Mouse (Mus musculus) lung, embryonic 15.5 days (tissue): ENCODE measurements around the gene Camk2g. TPM values are rescaled to one million over a fixed set of nuclear protein-coding genes. Genes with fewer than 3 reads are reported as not detected.
A peak's percentile ranks its signal among the peaks of the same experiment; 100 is the strongest.
"Not testable (repeated sequence)": the region's sequence is repeated elsewhere in the genome, so short reads cannot be mapped to it uniquely, and the experiment has no call there.

ENCODE experiments used
- ATAC-seq: fragments of 200-750 bp; cut with Nextera tagmentation; 2 replicates; pipeline ENCODE4 v1.8.0; 2017; ENCODE audit warnings: moderate number of reproducible peaks, borderline replicate concordance; ENCODE audit not compliant: low FRiP score, low TSS enrichment; ENCODE audit errors: extremely low read depth
- H3K27ac ChIP-seq: fragments of 300-500 bp; sonication (generic); 2 replicates; pipeline ENCODE4 v1.5.1; 2015; ENCODE audit warnings: moderate library complexity, mild to moderate bottlenecking, inconsistent platforms
- H3K27me3 ChIP-seq: fragments of 300-500 bp; sonication (generic); 2 replicates; pipeline ENCODE4 v1.6.1; 2015; ENCODE audit warnings: inconsistent platforms
- H3K36me3 ChIP-seq: fragments of 300-500 bp; sonication (generic); 2 replicates; pipeline ENCODE4 v1.6.1; 2015; ENCODE audit warnings: inconsistent platforms
- H3K4me1 ChIP-seq: fragments of 300-500 bp; sonication (generic); 2 replicates; pipeline ENCODE4 v1.6.1; 2015; ENCODE audit warnings: inconsistent platforms
- H3K4me2 ChIP-seq: fragments of 300-500 bp; sonication (generic); 2 replicates; pipeline ENCODE4 v1.6.1; 2015; ENCODE audit warnings: inconsistent platforms, mild to moderate bottlenecking, moderate library complexity
- H3K4me3 ChIP-seq: fragments of 300-500 bp; sonication (generic); 2 replicates; pipeline ENCODE4 v1.5.1; 2015; ENCODE audit warnings: mild to moderate bottlenecking, inconsistent platforms
- H3K9ac ChIP-seq: fragments of 300-500 bp; sonication (generic); 2 replicates; pipeline ENCODE4 v1.6.1; 2015; ENCODE audit warnings: inconsistent platforms
- H3K9me3 ChIP-seq: fragments of 300-500 bp; sonication (generic); 2 replicates; pipeline ENCODE4 v1.6.1; 2016; ENCODE audit warnings: inconsistent platforms
- WGBS: fragments of 180-500 bp; shearing (Covaris S2); methylation state at CpG from one replicate; pipeline ENCODE4 v1.1.7; 2015; 5-methylcytosine and 5-hydroxymethylcytosine counted together
- polyA plus RNA-seq: library from polyadenylated mRNA; unstranded; fragments of >200 nt; fragmentation: Nextera tagmentation; extraction: Ambion mirVana; gene quantifications from 2 replicates; pipeline ENCODE4 v1.2.1, GENCODE M21; 2015

Gene Camk2g
- polyA plus RNA-seq, 1 experiment from 2014 or later, result 41.2 TPM

GRCm38 (mm10) chr14:20707201-20708190 is 86.4 kb downstream of the Camk2g start, which contains the start of gene Zswim8:
Gene Zswim8 (plus strand): TSS chr14:20707552.
- H3K36me3 ChIP-seq, result peaks cover 35% of the 10 kb centered on the region
- peak within 1 kb of the TSS; percentile 93 for H3K4me3 ChIP-seq
- peaks cover 30% of the 10 kb centered on the region for H3K4me1 ChIP-seq
- H3K9ac ChIP-seq, result peak within 1 kb of the TSS; percentile 96
- no peaks in the 10 kb centered on the region for H3K9me3 ChIP-seq
- no peaks in the 10 kb centered on the region for H3K27me3 ChIP-seq
- peak; percentile 95 for ATAC-seq
- WGBS, result under 1% methylated on average over 80 of the region's 80 CpGs
- peak within 1 kb of the TSS; percentile 83 for H3K4me2 ChIP-seq
- peak within 1 kb of the TSS; percentile 85 for H3K27ac ChIP-seq

DNA sequence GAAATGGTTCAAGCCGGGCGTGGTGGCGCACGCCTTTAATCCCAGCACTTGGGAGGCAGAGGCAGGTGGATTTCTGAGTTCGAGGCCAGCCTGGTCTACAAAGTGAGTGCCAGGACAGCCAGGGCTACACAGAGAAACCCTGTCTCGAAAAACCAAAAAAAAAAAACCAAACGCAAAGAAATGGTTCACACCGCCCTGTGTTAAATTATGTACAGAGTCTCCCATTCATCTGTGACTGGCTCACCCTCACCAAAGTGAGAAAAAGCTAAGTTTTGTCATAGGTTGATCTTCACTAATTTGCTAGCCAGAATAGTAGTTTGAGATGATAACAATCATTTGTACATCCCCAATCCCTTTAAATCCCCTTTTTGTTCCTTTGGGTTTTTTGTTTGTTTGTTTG is 90.4 kb downstream of the Camk2g start:
- H3K4me3 ChIP-seq, result peak overlapping the region; percentile 77
- 8% methylated on average over 8 of the region's 8 CpGs for WGBS
- peaks cover 15% of the 10 kb centered on the region for H3K36me3 ChIP-seq
- H3K27me3 ChIP-seq, ATAC-seq, H3K9me3 ChIP-seq: not testable (repeated sequence)
- peak overlapping the region; percentile 89 for H3K27ac ChIP-seq
- peak overlapping the region; percentile 80 for H3K9ac ChIP-seq
- H3K4me1 ChIP-seq, result peaks cover 47% of the 10 kb centered on the region
- H3K4me2 ChIP-seq, result peak overlapping the region; percentile 64

DNA sequence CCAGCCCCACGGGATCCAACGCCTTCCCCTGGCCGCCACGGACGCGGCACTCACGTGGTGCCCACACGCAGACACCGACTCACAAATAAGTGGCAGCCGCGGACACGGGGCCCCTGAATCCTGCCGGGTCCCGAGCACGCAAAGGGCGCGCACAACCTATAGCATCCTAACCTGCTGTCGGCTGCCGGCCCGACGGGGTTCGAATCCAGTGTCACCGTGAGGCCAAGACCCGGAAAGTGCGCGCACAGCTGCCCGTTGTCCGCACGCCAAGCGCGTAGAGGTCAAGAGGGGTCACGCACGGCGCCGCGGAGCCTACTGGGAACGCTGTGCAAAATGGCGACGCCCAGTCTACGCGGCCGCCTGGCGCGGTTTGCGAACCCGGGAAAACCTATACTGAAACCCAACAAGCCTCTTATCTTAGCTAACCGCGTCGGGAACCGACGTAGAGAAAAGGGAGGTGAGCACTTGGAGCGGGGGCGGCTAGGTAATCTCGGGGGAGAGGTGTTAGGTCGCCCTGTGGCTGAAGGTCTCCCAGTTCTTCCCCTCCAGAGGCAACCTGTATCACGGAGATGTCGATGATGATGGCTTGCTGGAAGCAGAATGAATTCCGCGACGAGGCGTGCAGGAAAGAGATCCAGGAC is 91.0 kb downstream of the Camk2g start, which contains the start of gene Chchd1:
Gene Chchd1 (plus strand): TSS at position 266 of the 641 bp plus-strand sequence.
- Histone ChIP-seq H3K4me2 (peak within 1 kb of the TSS; percentile 64), H3K9me3 (no peaks in the 10 kb centered on the region), H3K27me3 (no peaks in the 10 kb centered on the region), H3K27ac (peak within 1 kb of the TSS; percentile 89), H3K36me3 (peaks cover 21% of the 10 kb centered on the region), H3K4me3 (peak within 1 kb of the TSS; percentile 77), H3K4me1 (peaks cover 51% of the 10 kb centered on the region), H3K9ac (peak within 1 kb of the TSS; percentile 80)
- whole genome bisulfite sequencing, result under 1% methylated on average over 61 of the region's 61 CpGs
- ATAC-seq, result peak; percentile 70

DNA sequence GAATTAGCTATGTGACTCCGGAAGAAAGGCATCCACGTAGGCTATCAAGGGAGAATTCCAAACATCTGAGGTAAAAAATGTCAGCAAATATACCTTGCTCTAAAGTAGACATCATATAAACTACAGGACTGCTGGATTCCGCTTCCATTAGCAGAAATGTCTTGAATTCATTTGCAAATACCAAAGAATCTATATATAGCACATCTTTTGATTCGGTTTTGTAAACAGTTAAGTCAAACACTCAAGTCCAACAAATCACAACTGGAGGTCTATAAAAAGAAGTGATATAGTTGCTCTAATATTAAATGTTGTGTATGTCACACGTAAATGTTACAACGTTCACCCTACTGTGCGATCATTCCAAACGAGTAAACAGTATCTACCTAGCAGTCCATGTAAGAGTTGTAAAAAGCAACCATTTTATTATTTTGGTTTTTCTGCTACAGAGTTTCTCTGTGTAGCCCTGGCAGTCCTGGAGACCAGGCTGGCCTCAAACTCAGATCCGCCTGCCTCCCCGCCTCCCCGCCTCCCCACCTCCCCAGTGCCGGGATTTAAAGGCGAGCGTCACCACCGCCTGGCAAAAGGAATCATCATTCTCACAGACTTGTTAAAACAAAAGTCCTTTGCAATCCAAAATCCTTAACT is 91.7 kb downstream of the Camk2g start:
- no peaks in the 10 kb centered on the region for H3K27me3 ChIP-seq
- peak overlapping the region; percentile 77 for H3K4me3 ChIP-seq
- H3K36me3 ChIP-seq, result peaks cover 21% of the 10 kb centered on the region
- peaks cover 56% of the 10 kb centered on the region for H3K4me1 ChIP-seq
- H3K9ac ChIP-seq, result peak overlapping the region; percentile 80
- WGBS, result 4% methylated on average over 15 of the region's 15 CpGs
- no peaks in the 10 kb centered on the region for H3K9me3 ChIP-seq
- H3K27ac ChIP-seq, result peak overlapping the region; percentile 89
- peak overlapping the region; percentile 64 for H3K4me2 ChIP-seq
- ATAC-seq, result peak; percentile 5; the same call in 1 of the 2 replicates

DNA sequence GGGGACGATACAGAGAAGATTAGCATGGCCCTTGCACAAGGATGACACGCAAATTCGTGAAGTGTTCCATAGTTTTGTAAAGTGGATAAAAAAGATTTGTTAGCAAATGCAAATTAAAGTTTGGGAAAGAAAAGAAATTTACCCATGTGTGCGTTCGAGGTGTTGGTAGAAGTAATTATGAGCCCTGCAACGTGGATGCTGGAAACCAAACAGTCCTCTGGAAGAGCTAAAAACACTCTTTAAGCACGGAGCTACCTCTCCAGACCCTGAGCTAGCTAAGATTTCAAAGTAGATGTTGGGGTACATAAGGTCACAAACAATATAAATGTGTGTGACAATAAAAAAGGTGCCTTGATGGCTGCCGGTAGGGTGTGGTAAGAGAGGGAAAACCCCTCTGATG is 92.3 kb downstream of the Camk2g start:
- ATAC-seq, result no peak
- no peaks in the 10 kb centered on the region for H3K27me3 ChIP-seq
- whole genome bisulfite sequencing, result 75% methylated on average over 8 of the region's 8 CpGs
- H3K4me3 ChIP-seq, result peak overlapping the region; percentile 77
- H3K9me3 ChIP-seq, result no peaks in the 10 kb centered on the region
- H3K4me2 ChIP-seq, result peak overlapping the region; percentile 64
- peak overlapping the region; percentile 80; the same call in 1 of the 2 replicates for H3K9ac ChIP-seq
- 0 out of 2 replicates have a peak overlapping the region, but pooled peaks have one; percentile 89 for H3K27ac ChIP-seq
- H3K36me3 ChIP-seq, result peaks cover 21% of the 10 kb centered on the region
- peaks cover 60% of the 10 kb centered on the region for H3K4me1 ChIP-seq

- Histone ChIP-seq H3K4me1 (peaks cover 66% of the 10 kb centered on the region), H3K4me2 (no peak overlapping the region), H3K27ac (no peak overlapping the region), H3K4me3 (no peak overlapping the region), H3K9ac (no peak overlapping the region), H3K27me3 (no peaks in the 10 kb centered on the region), H3K9me3 (no peaks in the 10 kb centered on the region), H3K36me3 (peaks cover 18% of the 10 kb centered on the region)
- 77% methylated on average over 3 of the region's 3 CpGs for WGBS
- no peak for ATAC-seq
Observed at GRCm38 (mm10) chr14:20700362-20700761, 93.5 kb downstream of the Camk2g start.

DNA sequence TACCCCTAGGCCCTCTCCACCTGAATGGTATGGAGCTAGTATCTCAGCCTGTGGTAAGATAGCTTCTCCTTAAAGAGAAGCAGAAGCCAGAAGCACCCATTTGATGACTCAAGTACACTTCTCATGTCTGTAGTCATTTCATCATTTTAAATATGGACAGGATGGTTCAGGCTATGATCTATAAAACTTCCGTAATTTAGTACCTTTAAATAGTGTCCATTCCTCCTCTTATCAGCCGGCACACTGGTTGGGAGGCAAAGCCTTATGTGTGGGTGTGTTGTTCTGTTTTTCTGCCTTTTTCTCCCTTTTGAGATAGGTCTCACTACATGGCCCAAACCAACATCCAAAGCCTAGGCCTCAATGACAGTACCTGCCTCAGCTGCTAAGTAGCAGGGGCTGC is 95.4 kb downstream of the Camk2g start:
- ATAC-seq, result no peak
- 80% methylated on average over 2 of the region's 2 CpGs for WGBS
- H3K27me3 ChIP-seq, result no peaks in the 10 kb centered on the region
- peaks cover 66% of the 10 kb centered on the region for H3K4me1 ChIP-seq
- no peak overlapping the region for H3K4me2 ChIP-seq
- H3K27ac ChIP-seq, result no peak overlapping the region
- no peaks in the 10 kb centered on the region for H3K9me3 ChIP-seq
- peaks cover 14% of the 10 kb centered on the region for H3K36me3 ChIP-seq
- H3K9ac ChIP-seq, result 0 out of 2 replicates have a peak overlapping the region, but pooled peaks have one; percentile 15
- H3K4me3 ChIP-seq, result no peak overlapping the region

- Histone ChIP-seq H3K27me3 (no peaks in the 10 kb centered on the region), H3K27ac (no peak overlapping the region), H3K4me3 (peak overlapping the region; percentile 92), H3K36me3 (peaks cover 29% of the 10 kb centered on the region), H3K4me1 (peaks cover 65% of the 10 kb centered on the region), H3K9ac (no peak overlapping the region), H3K4me2 (peak overlapping the region; percentile 74), H3K9me3 (no peaks in the 10 kb centered on the region)
- no peak for ATAC-seq
- WGBS, result 9% methylated on average over 1 of the region's 1 CpGs
Observed at GRCm38 (mm10) chr14:20696986-20697385, 96.9 kb downstream of the Camk2g start.

DNA sequence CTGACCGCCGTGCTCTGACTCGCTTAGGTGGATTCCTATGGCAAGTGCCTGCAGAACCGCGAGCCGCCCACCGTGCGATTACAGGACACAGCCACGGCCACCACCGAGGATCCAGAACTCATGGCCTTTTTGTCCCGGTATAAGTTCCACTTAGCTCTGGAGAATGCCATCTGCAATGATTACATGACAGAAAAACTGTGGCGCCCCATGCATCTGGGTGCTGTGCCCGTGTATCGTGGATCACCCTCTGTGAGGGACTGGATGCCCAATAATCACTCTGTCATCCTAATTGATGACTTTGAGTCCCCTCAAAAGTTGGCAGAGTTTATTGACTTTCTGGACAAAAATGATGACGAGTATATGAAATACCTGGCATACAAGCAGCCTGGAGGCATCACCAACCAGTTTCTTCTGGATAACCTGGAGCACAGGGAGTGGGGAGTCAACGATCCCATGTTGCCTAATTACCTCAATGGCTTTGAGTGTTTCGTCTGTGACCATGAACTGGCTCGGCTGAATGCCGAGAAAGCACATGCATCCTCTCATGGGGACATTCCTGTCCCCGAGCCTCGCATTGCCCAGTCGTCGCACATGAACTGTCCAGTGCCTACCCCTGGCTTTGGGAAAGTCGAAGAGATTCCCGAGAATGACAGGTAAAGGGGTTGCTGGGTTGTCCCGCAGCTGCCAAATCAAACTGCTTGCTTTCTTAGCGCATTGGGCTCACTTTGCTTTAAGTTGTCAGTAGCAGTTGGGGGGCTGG is 97.9 kb downstream of the Camk2g start:
- 7% methylated on average over 27 of the region's 27 CpGs for WGBS
- Histone ChIP-seq H3K9me3 (no peaks in the 10 kb centered on the region), H3K4me2 (peak overlapping the region; percentile 74), H3K4me1 (peaks cover 54% of the 10 kb centered on the region), H3K4me3 (peak overlapping the region; percentile 92), H3K9ac (peak overlapping the region; percentile 93), H3K27me3 (no peaks in the 10 kb centered on the region), H3K36me3 (peaks cover 40% of the 10 kb centered on the region), H3K27ac (peak overlapping the region; percentile 99)
- ATAC-seq, result no peak

GRCm38 (mm10) chr14:20694884-20695760 is 98.8 kb downstream of the Camk2g start, which contains the start of gene Fut11:
Gene Fut11 (plus strand): TSS chr14:20694968.
- Histone ChIP-seq H3K4me2 (peak within 1 kb of the TSS; percentile 74), H3K4me1 (peaks cover 48% of the 10 kb centered on the region), H3K9me3 (no peaks in the 10 kb centered on the region), H3K27ac (peak within 1 kb of the TSS; percentile 99), H3K27me3 (no peaks in the 10 kb centered on the region), H3K4me3 (peak within 1 kb of the TSS; percentile 92), H3K36me3 (peaks cover 46% of the 10 kb centered on the region), H3K9ac (peak within 1 kb of the TSS; percentile 93)
- peak; percentile 92 for ATAC-seq
- under 1% methylated on average over 111 of the region's 111 CpGs for WGBS
